Mouse (Mus musculus): ENCODE measurements around the gene Lrrc26.

DNA sequence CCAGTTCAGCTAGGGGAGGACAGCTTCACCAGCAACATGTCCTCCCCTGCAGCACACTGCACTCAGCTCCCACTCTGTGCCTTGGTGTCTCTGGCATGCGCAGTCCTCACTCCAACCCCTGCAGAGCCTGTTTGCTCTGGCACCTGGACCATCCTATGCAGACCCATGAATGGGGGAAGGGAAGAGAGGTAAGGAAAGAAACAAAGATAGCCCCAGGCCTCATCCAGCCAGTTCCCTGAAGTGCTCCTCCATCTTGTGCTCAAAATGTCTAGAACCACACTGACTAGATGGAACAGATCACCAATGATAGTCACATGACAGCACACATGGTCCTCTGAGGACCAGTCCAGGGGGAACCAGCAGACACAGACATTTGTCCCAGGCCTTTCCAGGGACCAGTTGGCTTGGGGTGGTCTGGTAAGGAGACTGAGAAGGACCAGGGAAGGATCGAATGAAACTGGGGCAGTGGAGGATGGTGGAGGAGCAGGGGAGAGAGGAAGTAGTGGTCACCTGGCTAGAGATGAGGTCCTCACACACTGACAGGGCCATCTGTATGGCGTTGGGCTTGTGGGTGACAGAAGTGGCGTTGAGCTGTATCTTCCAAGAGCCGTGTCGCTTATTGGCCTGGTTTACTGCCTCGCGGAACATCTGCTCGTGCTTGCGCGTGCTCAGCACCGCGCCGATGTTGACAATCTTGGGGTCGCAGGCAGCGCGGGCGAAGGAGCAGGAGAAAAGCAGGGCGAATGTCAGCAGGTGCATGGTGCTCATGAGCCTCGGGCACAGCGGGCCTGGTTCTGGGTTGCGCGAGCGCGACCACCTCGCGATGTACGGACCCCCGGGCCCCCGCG, 28.6 kb downstream of the Lrrc26 start:
- no peak for TF ChIP-seq CTCF (IDR thresholded peaks at IDR 0.05; ENCODE audit: insufficient read depth, low read depth, low read length)
- no peak for TF ChIP-seq POLR2A (IDR thresholded peaks at IDR 0.05; ENCODE audit: insufficient read depth, low read depth, low read length)

Measured in olfactory bulb, adult 2 months (tissue).